Mouse (Mus musculus) lung, postnatal 36 days (tissue): ENCODE results near the gene Aym1.
"Not testable (repeated sequence)": the region's sequence is repeated elsewhere in the genome, so short reads cannot be mapped to it uniquely, and the experiment has no call there.

ENCODE experiments used
- DNase-seq: peaks from one replicate; pipeline ENCODE4 v3.0.0; 2022; ENCODE audit warnings: mixed read lengths

Aym1 gene

DNA sequence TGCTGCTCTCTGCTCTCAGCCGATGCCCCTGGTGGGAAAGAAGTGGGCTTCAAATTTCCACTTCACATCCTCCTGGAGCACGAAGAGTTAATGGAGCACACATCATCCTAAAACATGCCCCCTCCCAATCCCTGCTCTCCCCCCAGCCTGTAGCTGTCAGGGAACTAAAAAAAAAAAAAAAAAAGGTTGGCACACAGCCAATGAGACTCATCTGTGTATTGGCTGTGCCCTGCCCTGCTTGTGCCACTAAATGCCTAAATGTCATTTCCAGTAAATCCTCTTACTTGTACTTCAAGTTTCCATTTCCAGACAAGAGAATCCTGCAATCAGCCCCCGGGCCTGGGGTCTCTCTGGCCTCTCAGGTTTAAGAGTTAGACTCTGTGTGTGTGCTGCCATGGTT lies 562 bp downstream of the Aym1 start:
- DNase-seq, result no peak

DNA sequence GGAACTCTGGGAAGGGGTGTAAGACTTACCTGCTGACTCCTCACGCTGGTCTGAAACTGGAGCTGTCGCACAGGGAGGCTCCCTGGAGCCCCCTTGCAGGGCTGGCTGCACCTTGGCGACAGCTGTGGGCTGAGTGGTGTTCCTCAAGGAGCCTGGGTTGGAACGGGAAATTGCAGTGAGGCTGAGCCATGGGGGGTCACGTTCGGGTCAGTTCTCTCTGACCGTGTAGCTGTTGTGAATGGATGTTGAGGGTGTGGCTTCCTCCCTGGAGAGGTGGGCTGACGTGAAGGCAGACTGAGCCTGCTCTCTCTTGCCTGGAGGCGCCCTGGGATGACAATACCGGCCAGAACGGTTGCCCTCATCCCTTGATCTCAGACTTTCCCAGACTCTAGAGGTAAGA lies 1.7 kb downstream of the Aym1 start:
- no peak for DNase-seq

DNA sequence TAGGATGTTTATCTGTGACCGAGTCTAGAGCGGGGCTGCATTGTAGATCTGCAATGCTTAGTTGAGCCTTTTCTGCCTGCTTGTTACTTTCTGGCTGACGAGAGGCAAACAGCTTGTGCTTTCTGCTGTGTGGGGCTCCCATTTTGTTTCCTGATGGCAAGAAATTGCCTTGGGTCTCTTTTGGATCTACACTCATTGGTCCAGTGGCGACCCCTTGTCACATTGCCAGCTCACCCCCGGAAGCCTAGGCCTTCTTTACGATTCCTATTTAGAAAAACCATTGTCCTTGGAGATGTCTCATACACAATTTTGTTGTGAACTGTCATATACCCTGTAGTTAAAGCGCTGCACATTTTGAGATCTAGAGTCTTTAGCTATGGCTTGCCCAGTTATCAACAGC lies 4.2 kb downstream of the Aym1 start:
- no peak for DNase-seq

DNA sequence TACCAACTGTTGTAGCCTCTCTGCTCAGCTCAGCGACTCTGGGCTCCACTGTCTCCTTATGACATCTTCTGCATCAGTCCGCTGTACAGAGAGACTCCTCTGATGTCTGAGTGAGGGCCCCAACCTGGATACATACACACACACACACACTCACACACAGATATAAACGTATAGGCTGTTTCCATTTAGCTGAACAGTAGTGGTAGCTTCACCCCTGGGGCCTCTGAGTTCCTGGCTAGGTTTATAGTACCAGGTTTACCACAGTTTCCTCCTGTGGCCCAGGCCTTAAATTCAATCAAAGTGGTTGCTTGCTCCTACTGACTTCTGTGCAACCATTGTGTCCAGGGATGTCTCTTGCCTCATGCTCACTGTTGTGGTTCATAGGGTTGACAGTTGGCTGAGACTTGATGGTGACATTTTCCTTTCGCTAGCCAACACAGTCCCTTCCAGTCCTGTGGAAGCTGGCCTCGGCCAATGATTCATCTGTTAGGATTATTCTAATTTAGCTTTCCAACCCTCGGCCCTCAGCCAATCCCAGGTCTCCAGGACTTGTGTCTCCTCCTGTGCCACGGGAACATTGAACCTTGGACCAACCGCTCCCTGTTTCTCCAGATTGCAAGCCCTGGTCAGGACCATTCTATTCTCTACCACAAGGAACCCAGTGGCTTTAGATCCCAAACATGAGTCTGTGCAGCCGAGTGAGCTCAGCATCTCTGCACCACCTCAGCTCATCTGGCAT lies 5.3 kb downstream of the Aym1 start:
- no peak for DNase-seq

DNA sequence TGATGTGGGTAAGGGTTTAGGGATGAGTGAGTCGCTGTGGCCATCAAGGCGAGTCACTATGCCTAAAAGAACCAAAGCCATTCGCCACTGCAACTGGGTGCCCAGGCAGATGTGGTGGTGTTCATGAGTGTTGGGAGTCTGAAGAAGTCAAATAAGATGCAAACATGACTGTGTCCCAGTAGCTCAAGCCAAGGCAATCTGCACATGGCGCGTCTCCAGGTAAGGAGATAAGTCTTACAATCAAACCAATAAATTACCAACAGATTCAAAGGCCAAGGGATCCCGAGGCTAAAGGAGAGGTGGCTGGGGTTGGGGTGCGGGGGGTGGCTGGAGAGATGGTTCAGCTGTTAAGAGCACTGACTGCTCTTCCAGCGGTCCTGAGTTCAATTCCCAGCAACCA lies 6.1 kb downstream of the Aym1 start:
- no peak for DNase-seq

DNA sequence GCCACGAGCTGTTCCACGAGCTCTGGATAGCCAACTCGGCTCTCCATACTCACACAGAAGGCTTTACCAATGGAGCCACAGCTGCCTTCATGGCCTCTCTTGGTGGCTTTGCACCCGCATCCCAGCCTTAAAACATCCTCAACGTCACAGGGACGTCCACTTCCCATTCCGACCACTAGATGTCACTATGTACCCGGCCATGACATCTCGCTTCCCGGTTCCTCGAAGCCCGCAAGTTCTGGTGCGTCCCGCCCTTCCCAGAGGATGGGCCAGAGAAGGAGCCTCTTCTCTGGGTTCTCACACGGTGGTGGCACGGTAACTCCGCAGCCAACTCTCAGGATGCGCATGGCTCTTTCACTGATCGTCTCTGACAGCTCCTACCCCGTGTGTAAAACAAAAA lies 8.8 kb downstream of the Aym1 start:
- DNase-seq, result peak; percentile 77

DNA sequence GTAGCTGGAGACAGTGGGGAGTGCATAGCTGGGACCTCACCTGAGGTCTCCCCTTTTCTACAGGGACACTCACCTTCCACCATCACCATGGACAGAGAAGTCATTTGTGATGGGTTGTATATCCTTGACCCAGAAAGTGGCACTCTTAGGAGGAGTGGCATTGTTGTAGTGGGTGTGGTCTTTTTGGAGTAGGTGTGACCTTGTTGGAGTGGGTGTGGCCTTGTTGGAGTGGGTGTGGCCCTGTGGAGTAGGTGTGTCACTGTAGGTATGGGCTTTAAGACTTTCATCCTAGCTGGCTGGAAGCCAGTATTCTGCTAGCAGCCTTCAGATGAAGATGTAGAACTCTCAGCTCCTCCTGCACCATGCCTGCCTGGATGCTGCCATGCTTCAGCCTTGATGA lies 10.6 kb downstream of the Aym1 start:
- DNase-seq, result not testable (repeated sequence)

DNA sequence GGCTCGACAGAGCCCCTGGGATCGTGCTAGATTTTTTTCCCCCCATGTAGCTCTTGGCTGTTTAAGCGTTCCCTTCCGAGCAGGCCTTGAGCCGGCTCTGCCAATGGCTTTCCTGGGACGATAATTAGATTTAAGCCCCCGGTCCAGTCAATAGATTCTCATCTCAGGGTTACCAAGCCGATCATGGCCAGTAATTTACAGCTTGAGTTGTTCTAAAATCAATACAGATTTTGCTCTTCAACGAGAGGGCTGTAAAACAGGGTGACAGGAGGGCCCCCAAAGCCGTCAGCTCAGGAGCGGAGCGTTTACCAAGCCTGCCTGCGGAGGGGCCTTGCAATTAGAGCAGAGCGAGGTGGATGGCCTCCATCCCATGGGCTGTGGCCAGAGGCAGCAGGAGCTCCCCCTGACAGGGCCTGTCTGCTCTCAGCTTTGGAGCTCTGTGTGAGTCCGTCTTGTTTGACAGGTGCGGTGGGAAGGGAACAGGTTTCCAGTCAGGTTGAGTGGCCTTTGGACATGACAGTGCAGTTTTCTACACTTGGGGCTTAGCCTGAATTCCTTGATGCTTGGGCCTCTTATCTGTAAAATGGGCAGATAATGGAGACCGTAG lies 12.3 kb downstream of the Aym1 start:
- no peak for DNase-seq

DNA sequence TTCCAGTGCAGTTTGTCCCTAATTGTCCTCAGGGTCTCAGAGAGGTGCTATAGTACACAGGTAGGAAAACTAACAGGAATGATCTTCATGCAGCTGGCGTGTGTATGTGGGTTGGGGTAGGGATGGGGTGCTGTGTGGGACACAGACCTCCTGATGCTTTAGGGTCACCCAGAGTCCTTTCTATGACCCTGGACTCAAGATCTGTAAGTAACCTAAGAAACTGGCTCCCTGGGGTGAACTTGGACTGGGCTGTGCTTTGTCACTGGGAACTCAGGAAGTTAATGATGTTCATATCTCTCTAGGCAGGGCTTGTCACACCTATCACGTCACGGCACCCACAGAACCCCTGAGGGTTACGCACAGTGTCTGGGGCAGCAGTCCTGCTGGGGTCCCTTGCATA lies 15.4 kb downstream of the Aym1 start:
- DNase-seq, result no peak

DNA sequence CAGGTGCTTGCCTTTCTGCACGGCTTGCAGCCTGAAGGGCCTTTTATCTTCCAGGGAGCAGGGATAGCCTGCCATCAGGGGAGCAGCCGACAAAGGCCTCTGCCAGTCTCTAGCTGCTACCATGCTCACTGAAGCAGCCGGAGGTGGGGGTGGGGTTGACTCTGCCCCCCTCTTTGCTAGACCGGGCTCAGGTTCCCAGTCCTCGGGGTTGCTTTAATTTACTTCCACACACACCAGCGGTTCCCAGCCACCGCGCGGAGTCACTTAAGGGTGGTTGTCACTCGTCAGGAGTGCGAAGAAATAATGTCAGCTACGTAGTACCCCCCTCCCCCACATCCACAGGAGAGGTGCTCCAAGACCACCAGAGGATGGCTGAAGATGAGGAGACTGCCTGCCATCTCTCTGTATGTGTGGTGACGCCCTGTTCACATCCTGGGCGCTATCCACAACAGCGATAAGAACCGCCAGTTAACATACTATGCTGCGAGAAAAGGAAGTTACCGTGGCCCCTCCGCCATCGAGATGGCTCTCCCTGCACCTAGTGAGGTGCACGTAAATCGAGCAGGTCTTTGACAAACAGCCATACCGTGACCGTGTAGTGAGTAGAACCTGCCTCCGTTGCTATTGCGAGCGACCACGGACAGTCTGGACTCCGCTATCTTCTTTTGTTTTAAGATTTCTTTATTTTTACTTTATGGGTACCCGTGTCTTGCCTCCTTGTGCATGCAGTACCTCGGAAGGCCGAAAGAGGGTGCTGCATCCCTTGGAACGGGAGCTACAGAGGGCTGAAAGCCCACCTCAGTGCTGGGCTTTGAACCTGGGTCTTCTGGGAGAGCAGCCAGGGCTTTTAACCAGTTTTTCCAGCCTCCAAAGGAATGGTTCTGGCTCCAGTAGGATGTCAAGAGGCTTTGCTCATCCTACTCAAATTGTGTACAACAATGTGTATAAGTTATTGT lies 16.2 kb downstream of the Aym1 start:
- peak; percentile 11 for DNase-seq

DNA sequence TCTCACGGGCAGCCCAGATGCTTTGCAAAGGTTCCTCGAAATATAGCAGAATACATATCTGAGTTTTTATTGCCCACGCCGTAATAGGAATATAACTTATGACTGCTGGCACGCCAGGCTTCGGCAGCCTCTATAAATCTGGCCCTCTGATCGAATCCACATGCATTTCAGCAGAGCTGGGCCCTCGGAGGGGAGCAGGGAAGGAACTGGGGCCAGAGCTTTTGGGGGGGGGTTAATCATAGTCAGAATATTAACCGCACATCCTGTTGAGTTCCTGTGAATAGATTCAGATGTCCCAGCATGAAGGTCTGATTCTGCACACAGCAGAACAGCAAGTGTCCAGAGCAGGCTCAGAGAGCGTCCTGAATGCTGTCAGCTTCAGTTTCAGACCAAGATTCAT lies 17.2 kb downstream of the Aym1 start:
- DNase-seq, result no peak

DNA sequence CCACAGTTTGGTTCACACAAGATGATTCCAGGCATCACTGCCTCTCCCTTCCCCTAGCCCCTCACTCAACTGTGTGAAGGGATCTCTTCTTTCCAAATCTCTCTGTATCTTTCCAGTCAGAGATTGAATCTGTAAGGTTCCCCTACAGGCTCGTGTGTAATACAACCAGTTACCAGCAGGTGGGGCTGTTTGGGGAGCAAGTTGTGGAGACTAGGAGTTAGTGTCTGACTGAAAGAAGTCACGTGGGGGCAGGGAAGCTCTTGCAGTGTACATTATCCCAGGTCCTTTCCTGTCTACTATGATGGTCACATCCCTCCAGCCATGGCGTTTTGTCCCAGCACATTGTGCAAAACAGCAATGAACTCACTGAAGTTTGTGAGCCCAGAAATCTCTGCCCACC lies 18.7 kb downstream of the Aym1 start:
- DNase-seq, result peak; percentile 29

DNA sequence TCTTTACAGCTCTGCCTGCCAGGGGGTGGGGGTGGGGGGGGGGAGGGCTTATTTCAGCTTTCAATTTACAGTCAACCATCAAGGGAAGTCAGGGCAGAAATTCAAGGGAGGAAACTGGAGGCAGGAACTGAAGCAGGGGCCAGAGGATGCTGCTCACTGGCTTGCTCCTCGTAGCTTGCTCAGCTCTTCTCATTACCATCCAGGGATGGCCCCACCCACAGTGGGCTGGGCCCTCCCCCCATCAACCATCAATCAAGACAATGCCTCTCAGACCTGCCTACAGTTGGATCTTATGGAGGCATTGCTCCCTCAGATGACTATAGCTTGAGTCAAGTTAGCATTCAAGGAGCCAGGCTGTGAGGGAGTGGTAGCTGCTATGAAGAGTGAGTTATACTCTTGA lies 19.2 kb downstream of the Aym1 start:
- no peak for DNase-seq

DNA sequence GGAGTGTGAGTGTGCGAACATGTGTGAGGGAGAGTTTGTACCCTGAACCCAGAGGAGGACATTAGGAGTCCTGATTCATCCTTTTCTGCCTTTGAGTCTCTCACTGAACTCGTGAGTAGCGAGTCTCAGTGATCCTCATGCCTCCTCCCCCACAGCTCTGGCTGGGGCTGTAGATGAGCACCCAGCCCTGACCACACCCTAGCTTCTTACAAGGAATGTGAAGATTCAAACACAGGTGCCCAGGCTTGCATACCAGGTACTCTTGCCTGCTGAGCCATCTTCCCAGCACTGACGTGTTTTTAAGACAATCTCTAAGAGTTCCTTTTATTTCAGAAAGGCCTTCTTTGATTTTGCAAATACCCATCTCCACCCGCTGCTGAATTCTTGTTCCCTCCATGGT lies 22.3 kb downstream of the Aym1 start:
- DNase-seq, result no peak

DNA sequence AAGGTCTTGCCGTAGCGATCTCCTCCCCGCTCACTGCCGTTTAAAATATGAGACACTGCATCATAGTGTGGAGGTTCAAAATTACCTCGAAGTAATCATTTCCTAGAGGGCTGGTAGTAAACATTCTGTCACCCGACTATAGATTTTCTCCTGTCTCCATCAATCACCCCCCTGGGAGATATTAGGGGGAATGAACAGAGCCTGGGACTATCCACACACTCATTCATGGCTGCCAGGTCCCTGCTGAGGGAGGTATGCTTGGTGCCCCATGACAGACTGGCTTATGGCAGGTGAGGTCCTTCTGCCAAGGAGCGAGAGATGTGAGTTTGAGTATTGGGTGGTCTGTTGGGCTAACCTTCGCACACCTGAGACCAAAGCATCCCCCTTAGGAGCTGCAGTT lies 23.5 kb downstream of the Aym1 start:
- no peak for DNase-seq

DNA sequence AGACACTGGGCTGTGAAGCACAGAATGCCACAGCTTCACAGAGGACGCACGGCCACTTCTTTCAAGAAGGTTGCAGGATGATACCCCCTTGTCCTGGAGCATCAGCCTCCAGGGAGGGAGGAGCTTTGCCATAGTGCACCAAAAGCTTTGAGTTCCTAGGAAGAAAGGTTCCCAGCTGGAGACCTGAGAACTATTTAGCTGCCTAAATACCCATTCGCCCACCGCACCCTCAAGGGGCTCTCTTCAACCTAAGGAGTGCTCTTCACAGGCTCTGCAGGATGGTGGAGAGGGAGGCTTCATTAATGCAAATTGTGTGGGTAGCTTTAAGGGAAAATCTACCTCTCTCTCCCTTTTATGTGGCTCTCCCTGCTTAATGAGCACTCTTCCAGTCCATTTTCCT lies 25.5 kb downstream of the Aym1 start:
- no peak for DNase-seq

DNA sequence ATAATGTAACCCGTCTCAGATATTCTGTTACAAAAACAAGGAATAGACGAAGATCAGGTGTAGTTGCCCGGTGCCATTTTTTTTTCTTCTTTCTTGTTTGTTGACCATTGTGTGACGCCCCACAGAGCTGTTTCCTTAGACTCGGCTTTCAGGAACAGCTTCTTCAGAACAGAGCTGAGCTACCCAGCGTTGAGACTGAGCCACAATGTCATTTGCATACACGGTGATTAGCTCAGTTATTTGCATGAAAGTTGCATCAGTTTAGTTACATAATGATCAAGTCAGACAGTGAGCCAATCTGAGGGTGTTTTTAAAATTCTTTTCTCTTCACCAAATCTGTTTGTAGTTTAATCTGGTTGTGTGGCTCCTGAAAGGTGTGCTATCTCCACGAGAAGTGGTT lies 36.7 kb downstream of the Aym1 start:
- no peak for DNase-seq

DNA sequence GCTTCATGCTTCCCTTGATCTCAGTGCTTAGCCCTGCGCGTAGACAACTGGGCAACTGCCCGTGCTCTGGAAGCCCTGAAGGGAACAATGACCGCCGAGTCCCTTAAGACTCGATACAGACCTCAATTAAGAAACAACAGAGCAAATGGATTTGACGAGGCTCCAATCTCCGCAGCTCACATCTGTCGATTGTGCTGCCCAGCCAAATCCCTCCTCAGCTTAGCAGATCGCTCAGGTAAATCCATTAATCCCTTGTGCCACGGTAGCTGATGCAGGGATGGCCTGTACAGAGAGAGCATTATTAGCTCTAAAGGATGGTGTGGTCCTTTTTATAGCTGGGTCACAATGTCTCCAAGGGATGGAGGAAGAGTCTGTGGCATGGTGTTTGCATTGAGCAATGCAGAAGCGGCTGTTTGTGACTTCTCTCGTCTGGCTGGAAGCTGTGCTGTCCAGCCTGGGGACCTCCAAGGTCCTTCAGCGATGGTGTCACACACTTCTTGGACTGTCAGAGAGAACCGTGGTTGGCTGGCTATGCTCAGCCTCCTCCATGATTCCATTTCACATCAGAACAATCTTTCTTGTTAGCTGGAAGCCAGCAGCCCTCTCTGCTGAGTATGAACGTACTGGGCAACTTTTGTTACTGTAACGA lies 39.3 kb downstream of the Aym1 start:
- no peak for DNase-seq

DNA sequence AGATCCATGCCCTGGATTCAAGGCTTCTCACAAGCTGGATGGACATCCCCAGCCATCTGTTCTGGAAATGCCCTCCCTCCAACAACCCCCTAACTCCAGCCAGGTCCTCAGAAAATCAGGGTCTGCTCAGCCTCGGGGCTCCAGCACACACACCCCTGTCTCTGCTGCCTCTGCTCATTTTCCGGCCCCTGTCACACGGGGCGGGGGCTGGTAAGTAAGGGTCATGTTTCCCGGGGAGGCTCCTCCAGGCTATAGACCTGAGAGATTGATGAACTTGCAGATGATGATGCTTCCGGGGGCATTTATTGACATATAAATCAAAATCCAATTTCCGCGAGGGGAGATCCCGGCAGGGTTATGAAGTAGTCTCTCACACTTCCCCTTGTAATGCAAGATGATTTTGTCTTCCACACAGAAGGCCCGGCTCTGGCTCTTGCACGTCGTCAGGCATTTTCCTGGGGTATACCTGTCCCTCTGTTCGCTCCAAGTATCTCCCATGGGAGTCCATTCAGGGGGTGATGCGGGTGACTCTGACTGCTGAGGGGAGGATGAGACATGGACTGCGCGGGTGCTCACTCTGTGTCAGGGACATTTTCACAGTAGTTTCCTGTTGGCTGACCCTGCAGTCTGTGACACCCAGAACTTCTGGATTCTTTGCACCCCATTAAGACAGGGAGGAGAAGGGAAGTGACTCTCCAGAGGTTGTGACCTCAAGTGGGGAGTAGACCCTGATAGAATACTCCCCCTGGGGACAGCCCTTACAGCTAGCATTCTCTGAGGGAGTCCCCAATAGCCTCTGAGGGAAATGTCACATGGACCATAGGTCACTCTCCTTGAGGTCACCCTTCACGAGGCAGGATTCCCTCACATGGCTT lies 40.6 kb downstream of the Aym1 start:
- no peak for DNase-seq

DNA sequence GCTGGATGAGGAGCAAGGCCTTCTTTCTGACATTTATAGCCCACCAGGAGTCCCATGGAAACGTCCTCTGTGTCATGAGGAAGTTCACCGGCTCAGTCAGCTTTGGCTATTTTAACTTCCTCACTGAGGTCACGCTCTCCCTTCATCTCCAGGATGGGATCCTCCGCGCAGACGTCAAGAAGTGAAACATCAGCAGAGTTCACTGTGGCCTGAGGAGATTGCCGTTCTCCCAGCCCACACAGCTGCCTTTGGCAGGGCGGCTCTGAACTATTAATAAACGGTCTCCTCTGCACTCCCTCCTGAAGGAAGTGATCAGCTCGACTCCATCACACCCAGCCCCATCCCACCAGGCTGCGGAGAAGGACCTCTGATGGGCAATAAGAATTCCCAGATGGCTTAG lies 45.6 kb downstream of the Aym1 start:
- DNase-seq, result peak; percentile 1

DNA sequence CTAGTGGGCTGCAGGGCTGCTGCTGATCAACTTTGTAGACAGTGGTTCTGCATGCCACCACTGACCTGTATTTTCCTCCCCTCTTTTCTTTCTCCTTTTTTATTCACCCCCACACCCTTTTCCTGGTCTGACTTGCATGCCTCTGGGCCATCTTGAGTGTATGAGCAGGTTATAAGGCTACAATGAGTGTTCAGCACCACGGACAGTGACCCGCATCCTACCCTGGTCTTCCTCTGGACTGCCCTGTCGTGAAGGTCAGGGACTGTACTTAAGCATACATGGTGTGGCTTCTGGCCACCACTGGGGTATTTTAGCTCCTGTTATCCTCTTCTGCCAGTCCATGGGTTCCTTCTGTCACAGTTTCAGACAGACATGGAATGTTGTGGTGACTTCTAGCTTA lies 50.3 kb downstream of the Aym1 start:
- DNase-seq, result peak; percentile 22
